Mouse (Mus musculus) gastrocnemius, adult 8-10 months (tissue): ENCODE measurements around the gene Cacnb1. TPM values are rescaled to one million over a fixed set of nuclear protein-coding genes. Genes with fewer than 3 reads are reported as not detected.

Experiments
- DNase-seq, 2 experiments: peaks; one replicate each; pipeline ENCODE4 v3.0.0; 2022; ENCODE audit warnings: low spot score in 2 of 2
- total RNA-seq, 4 experiments: library from RNA; stranded (reverse); gene quantifications; 2 replicates each; pipeline ENCODE4 v1.2.4; 2022

The Cacnb1 gene
- total RNA-seq, 4 experiments from 2014 or later: 172 to 203 (median 187) TPM

DNA sequence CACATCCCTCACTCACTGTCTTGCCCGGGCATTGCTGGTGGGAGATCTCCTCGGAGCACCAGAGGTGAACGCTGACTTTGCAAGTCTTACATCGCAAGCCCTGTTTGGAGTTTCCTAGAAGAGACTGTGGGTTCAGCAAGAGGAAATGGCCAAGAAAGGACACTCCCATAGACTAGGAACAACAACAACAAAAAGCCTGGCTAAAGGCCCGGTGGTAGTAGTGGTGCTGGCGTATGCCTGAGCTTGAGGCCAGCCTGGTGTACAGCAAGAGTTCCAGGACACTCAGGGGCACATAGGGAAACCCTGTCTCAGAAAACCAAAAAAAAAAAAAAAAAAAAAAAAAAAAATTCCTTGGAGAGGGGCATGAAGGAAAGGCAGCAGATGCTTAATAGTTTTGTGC, 19.9 kb upstream of the Cacnb1 start:
- DNase-seq: no peak

GRCm38 (mm10) chr11:98040975-98041374, 18.1 kb upstream of the Cacnb1 start:
- DNase-seq: no peak

GRCm38 (mm10) chr11:98037871-98038270, 15.0 kb upstream of the Cacnb1 start:
- no peak for DNase-seq

- DNase-seq: no peak
These were observed 13.1 kb upstream of the Cacnb1 start for GRCm38 (mm10) chr11:98035977-98036377.

GRCm38 (mm10) chr11:98034840-98035239, 12.0 kb upstream of the Cacnb1 start:
- DNase-seq: no peak

GRCm38 (mm10) chr11:98034061-98034460, 11.2 kb upstream of the Cacnb1 start:
- no peak for DNase-seq

DNA sequence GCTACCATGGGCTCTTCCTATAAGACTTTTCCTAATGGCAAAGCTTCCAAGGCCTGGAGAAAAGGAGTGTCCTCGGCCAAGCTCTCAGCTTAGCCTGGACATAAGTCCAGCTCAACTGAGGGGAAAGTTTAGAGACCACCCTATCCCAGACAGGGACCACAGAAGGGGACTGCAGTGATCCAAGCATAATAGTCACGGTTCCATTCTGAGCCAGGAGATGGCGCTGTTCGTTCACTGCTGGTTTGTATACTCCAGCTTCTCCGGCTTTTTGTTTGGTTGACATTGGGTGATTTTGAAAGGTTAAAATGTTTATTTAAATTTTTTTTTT, 8.6 kb upstream of the Cacnb1 start:
- DNase-seq: peak in 1 of 2 experiments; percentile 54

- no peak for DNase-seq
These were observed 8.0 kb upstream of the Cacnb1 start for GRCm38 (mm10) chr11:98030701-98031442.

DNA sequence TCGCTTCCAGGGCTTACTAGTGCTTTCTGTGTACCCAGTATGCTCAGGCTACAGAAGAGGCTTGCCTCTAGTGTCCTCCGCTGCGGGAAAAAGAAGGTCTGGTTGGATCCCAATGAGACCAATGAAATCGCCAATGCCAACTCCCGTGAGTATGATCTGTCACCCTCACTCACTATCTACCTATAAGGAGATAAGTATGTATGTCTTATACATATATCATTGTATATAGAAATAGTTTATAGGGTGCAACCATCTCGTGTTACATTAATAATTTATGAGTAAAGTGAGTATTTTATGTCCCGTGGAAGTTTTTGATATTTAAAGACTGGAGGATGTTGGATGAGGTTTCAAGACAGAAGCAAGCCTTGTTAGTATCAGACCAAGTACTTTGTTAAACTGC, 5.0 kb upstream of the Cacnb1 start:
- no peak for DNase-seq

DNA sequence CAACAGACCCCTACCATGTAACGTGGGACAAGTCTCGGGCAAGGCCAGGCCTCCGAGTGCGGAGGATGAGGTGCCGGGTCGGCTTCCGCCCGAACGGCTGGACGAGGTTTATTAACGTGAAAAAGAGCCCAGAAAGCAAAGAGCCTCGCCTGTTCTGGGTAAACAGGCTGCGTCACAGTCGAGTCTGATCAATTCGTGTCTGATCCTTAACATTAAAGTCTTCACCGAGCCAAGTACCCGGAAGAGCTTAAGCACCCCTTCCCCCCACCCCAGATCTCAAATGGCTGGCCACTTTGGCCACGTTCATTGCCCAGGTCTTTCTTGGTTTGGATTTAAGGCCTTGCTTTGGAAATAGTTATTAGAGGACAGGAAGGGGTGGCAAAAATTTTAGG, 4.5 kb upstream of the Cacnb1 start:
- DNase-seq: no peak

GRCm38 (mm10) chr11:98026570-98027296, 3.9 kb upstream of the Cacnb1 start, which contains the start of gene Rpl19:
Gene Rpl19, plus strand, starts transcription at chr11:98026710.
- peak; percentile 82 to 89 for DNase-seq

GRCm38 (mm10) chr11:98026248-98026569, 3.4 kb upstream of the Cacnb1 start:
- DNase-seq: no peak

DNA sequence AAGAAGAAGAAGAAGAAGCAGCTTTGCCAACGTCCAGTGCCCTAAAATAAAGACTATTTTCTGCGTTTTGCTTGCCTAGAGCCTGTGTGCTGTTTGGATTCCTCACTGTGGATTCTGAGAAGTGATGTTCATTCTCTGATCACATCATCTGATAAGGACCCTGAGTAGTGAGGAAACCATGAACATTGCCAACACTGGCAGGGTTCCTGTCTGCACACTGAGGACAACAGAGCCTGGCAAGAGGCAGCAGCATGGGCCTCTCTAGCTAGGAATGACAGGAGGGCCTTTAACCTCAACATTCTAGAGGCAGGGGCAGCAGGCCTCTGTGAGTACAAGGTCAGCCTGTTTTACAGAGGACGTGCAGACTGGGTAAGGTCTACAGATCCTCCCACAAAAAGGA, 1.7 kb upstream of the Cacnb1 start:
- no peak for DNase-seq

GRCm38 (mm10) chr11:98022253-98022554, 630 bp downstream of the Cacnb1 start:
- DNase-seq: no peak

- DNase-seq: no peak
These were observed 1.1 kb downstream of the Cacnb1 start for GRCm38 (mm10) chr11:98021565-98022252.

DNA sequence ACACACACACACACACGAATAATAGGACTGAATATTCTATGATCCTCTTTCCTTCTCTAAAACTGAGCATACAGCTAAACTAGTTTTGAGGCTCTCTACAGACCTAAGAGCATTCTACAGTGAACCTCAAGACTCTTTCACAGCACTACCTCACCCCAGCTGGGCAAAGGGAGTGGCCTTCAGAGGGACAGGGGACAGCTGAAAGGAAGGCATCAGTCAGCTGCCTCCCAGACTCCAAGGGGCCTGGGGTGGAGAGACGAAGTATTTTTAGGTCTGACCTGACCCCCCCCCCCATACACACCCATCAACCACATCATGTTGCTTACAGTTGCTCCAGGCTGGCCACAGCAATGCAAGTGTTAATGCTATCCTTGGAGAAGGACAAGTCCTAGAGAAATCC, 1.7 kb downstream of the Cacnb1 start:
- no peak for DNase-seq

DNA sequence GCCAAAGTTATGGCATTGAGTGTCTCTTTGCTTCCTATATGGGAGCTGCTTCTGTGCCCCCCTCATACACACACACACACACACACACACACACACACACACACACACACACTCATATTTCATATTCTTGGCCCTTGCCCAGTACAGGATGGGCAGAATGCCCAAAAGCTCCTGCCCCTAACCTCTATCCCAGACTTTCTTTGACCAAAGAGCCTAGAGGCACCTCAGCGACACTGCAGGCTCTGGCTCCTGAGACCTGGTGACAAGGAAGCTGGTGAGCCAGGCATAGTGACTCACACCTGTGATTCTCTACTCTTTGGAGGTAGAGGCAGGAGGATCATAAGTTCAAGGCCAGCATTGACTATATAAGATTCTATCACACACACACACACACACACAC, 2.1 kb downstream of the Cacnb1 start:
- DNase-seq: no peak

GRCm38 (mm10) chr11:98019883-98020610, 2.8 kb downstream of the Cacnb1 start:
- no peak for DNase-seq

DNA sequence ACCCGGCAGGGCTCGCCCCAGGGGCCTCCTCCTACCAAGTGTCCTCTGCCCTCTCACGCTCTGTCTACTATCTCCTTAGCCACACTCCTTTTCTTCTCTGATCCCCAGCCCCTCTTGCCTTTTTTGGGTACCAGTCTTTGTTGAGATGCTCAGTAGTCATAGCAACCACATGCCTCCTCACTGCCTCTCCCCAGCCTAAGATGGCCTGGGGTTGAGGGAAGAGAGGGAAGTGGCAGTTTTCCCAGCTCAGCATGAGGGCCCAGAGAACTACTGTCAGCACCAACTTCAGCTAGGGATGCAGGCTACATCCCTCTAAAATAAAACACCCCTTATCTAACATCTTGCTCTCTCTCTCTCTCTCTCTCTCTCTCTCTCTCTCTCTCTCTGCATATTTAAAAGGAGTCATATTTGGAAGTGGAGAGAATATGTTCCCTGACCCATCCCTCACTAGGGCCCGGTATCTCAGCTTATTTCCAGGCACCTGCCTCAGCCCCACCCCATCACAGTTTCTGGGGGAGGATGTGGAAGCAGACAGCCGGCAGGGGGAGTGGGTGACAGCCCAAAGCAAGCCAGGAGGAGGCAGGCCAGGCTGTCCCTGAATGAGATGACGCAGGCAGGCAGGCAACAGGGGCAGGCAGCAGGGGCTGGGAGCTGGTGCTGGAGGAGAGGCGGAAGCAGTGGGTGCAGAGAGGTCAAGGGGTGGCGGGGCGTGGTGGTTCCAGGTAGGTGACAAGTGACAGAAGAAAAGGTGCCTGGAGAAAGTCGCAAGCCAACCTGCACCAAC, 3.8 kb downstream of the Cacnb1 start:
- peak in 1 of 2 experiments; percentile 68 for DNase-seq

- DNase-seq: peak in 1 of 2 experiments; percentile 66
These were observed 4.6 kb downstream of the Cacnb1 start for GRCm38 (mm10) chr11:98018222-98018621.

- DNase-seq: peak in 1 of 2 experiments; percentile 72
These were observed 6.0 kb downstream of the Cacnb1 start for GRCm38 (mm10) chr11:98016824-98017223.
